Mouse (Mus musculus): Measurements from ENCODE around the gene Ccdc32. TPM values are rescaled to one million over a fixed set of nuclear protein-coding genes. Genes with fewer than 3 reads are reported as not detected.

Ccdc32 gene
- polyA plus RNA-seq, 1 experiment from 2014 or later = 38.5 TPM

GRCm38 (mm10) chr2:119006886-119007285, 22.3 kb downstream of the Ccdc32 start:
- Histone ChIP-seq H3K36me3 (replicated peaks) (no peaks in the 10 kb centered on the region), H3K4me3 (no peak overlapping the region)
- WGBS = 88% methylated on average over 7 of the region's 7 CpGs

GRCm38 (mm10) chr2:118999025-118999639, 30.1 kb downstream of the Ccdc32 start:
- Histone ChIP-seq H3K36me3 (replicated peaks) (no peaks in the 10 kb centered on the region), H3K4me1 (peaks cover 14% of the 10 kb centered on the region; the same call in 1 of the 2 replicates), H3K27ac (no peak overlapping the region), H3K9ac (no peak overlapping the region), H3K27me3 (replicated peaks) (no peaks in the 10 kb centered on the region), H3K9me3 (no peaks in the 10 kb centered on the region), H3K4me2 (no peak overlapping the region), H3K4me3 (no peak overlapping the region)
- ATAC-seq (replicated peaks) = no peak
- 55% methylated on average over 3 of the region's 3 CpGs for WGBS

More at GRCm38 (mm10) chr2:119006886-119007285, 22.3 kb downstream of the Ccdc32 start:
- Histone ChIP-seq H3K4me1 (no peaks in the 10 kb centered on the region), H3K4me2 (no peak overlapping the region), H3K9me3 (no peaks in the 10 kb centered on the region), H3K27ac (no peak overlapping the region), H3K9ac (no peak overlapping the region), H3K27me3 (replicated peaks) (no peaks in the 10 kb centered on the region)
- no peak for ATAC-seq (replicated peaks)

GRCm38 (mm10) chr2:118998115-118998866, 30.9 kb downstream of the Ccdc32 start:
- Histone ChIP-seq H3K9ac (no peak overlapping the region), H3K4me1 (peaks cover 14% of the 10 kb centered on the region; the same call in 1 of the 2 replicates), H3K4me3 (no peak overlapping the region), H3K9me3 (no peaks in the 10 kb centered on the region), H3K27me3 (replicated peaks) (no peaks in the 10 kb centered on the region), H3K27ac (no peak overlapping the region), H3K4me2 (no peak overlapping the region), H3K36me3 (replicated peaks) (no peaks in the 10 kb centered on the region)
- 83% methylated on average over 6 of the region's 6 CpGs for WGBS
- ATAC-seq (replicated peaks) = no peak

GRCm38 (mm10) chr2:118996798-118997105, 32.4 kb downstream of the Ccdc32 start:
- H3K9ac ChIP-seq = no peak overlapping the region
- no peak overlapping the region for H3K27ac ChIP-seq
- no peaks in the 10 kb centered on the region for H3K27me3 ChIP-seq (replicated peaks)
- H3K4me2 ChIP-seq = no peak overlapping the region
- H3K4me3 ChIP-seq = no peak overlapping the region
- peaks cover 14% of the 10 kb centered on the region; the same call in 1 of the 2 replicates for H3K4me1 ChIP-seq
- peak; percentile 55; the same call in 1 of the 2 replicates for ATAC-seq (replicated peaks)
- no peaks in the 10 kb centered on the region for H3K36me3 ChIP-seq (replicated peaks)
- 29% methylated on average over 1 of the region's 1 CpGs for WGBS
- H3K9me3 ChIP-seq = no peaks in the 10 kb centered on the region

GRCm38 (mm10) chr2:118995919-118996797, 33.0 kb downstream of the Ccdc32 start:
- H3K9ac ChIP-seq = no peak overlapping the region
- ATAC-seq (replicated peaks) = peak; percentile 89
- H3K36me3 ChIP-seq (replicated peaks) = no peaks in the 10 kb centered on the region
- H3K9me3 ChIP-seq = no peaks in the 10 kb centered on the region
- peak overlapping the region; percentile 8 for H3K4me2 ChIP-seq
- peaks cover 14% of the 10 kb centered on the region; the same call in 1 of the 2 replicates for H3K4me1 ChIP-seq
- no peak overlapping the region for H3K4me3 ChIP-seq
- H3K27me3 ChIP-seq (replicated peaks) = no peaks in the 10 kb centered on the region
- H3K27ac ChIP-seq = no peak overlapping the region
- 29% methylated on average over 16 of the region's 16 CpGs for WGBS

GRCm38 (mm10) chr2:118995490-118995889, 33.7 kb downstream of the Ccdc32 start:
- no peak for ATAC-seq (replicated peaks)
- no peak overlapping the region for H3K27ac ChIP-seq
- no peaks in the 10 kb centered on the region for H3K27me3 ChIP-seq (replicated peaks)
- H3K9ac ChIP-seq = no peak overlapping the region
- no peak overlapping the region for H3K4me3 ChIP-seq
- peaks cover 14% of the 10 kb centered on the region; the same call in 1 of the 2 replicates for H3K4me1 ChIP-seq
- H3K9me3 ChIP-seq = no peaks in the 10 kb centered on the region
- H3K4me2 ChIP-seq = no peak overlapping the region
- no peaks in the 10 kb centered on the region for H3K36me3 ChIP-seq (replicated peaks)
- WGBS = 43% methylated on average over 5 of the region's 5 CpGs

GRCm38 (mm10) chr2:118983812-118984211, 45.4 kb downstream of the Ccdc32 start:
- Histone ChIP-seq H3K27ac (no peak overlapping the region), H3K4me1 (no peaks in the 10 kb centered on the region), H3K9me3 (no peaks in the 10 kb centered on the region), H3K4me3 (no peak overlapping the region), H3K9ac (no peak overlapping the region), H3K36me3 (replicated peaks) (no peaks in the 10 kb centered on the region), H3K27me3 (replicated peaks) (no peaks in the 10 kb centered on the region), H3K4me2 (no peak overlapping the region)
- ATAC-seq (replicated peaks) = no peak
- WGBS = 80% methylated on average over 8 of the region's 8 CpGs

- Histone ChIP-seq H3K27ac (no peak overlapping the region), H3K36me3 (replicated peaks) (no peaks in the 10 kb centered on the region), H3K4me1 (peaks cover 4% of the 10 kb centered on the region), H3K4me3 (no peak overlapping the region), H3K4me2 (no peak overlapping the region), H3K27me3 (replicated peaks) (peaks cover 11% of the 10 kb centered on the region), H3K9me3 (no peaks in the 10 kb centered on the region), H3K9ac (no peak overlapping the region)
- ATAC-seq (replicated peaks) = no peak
- 72% methylated on average over 6 of the region's 6 CpGs for WGBS
These were observed 48.4 kb downstream of the Ccdc32 start for GRCm38 (mm10) chr2:118980841-118981240.

GRCm38 (mm10) chr2:118978064-118978463, 51.1 kb downstream of the Ccdc32 start:
- H3K27me3 ChIP-seq (replicated peaks) = peaks cover 31% of the 10 kb centered on the region

GRCm38 (mm10) chr2:118976941-118977340, 52.3 kb downstream of the Ccdc32 start:
- H3K27ac ChIP-seq = no peak overlapping the region
- 15% methylated on average over 5 of the region's 5 CpGs for WGBS

More at GRCm38 (mm10) chr2:118978064-118978463, 51.1 kb downstream of the Ccdc32 start:
- no peak overlapping the region for H3K27ac ChIP-seq
- no peaks in the 10 kb centered on the region for H3K36me3 ChIP-seq (replicated peaks)
- no peaks in the 10 kb centered on the region for H3K9me3 ChIP-seq
- WGBS = 27% methylated on average over 6 of the region's 6 CpGs
- no peak overlapping the region for H3K9ac ChIP-seq
- H3K4me2 ChIP-seq = no peak overlapping the region
- no peak overlapping the region for H3K4me3 ChIP-seq
- ATAC-seq (replicated peaks) = no peak
- H3K4me1 ChIP-seq = peaks cover 12% of the 10 kb centered on the region

GRCm38 (mm10) chr2:118976282-118976929, 52.8 kb downstream of the Ccdc32 start:
- peaks cover 15% of the 10 kb centered on the region for H3K4me1 ChIP-seq
- no peaks in the 10 kb centered on the region for H3K9me3 ChIP-seq
- H3K4me3 ChIP-seq = peak overlapping the region; percentile 60
- H3K27me3 ChIP-seq (replicated peaks) = peaks cover 31% of the 10 kb centered on the region
- H3K27ac ChIP-seq = peak overlapping the region; percentile 48; the same call in 1 of the 2 replicates
- no peaks in the 10 kb centered on the region for H3K36me3 ChIP-seq (replicated peaks)
- peak overlapping the region; percentile 90 for H3K4me2 ChIP-seq
- peak overlapping the region; percentile 66 for H3K9ac ChIP-seq
- ATAC-seq (replicated peaks) = peak; percentile 88
- 2% methylated on average over 57 of the region's 57 CpGs for WGBS

More at GRCm38 (mm10) chr2:118976941-118977340, 52.3 kb downstream of the Ccdc32 start:
- H3K9ac ChIP-seq = no peak overlapping the region
- H3K36me3 ChIP-seq (replicated peaks) = no peaks in the 10 kb centered on the region
- H3K9me3 ChIP-seq = no peaks in the 10 kb centered on the region
- H3K4me3 ChIP-seq = peak overlapping the region; percentile 60
- ATAC-seq (replicated peaks) = no peak
- peaks cover 15% of the 10 kb centered on the region for H3K4me1 ChIP-seq
- H3K27me3 ChIP-seq (replicated peaks) = peaks cover 31% of the 10 kb centered on the region
- H3K4me2 ChIP-seq = peak overlapping the region; percentile 90
